Mouse (Mus musculus): Measurements from ENCODE around the gene Abhd2. TPM values are rescaled to one million over a fixed set of nuclear protein-coding genes. Genes with fewer than 3 reads are reported as not detected.

Gene Abhd2
- polyA plus RNA-seq, 1 experiment from 2014 or later = 15.2 TPM

GRCm38 (mm10) chr7:79360056-79360455 lies 87.1 kb downstream of the Abhd2 start:
- peaks cover 52% of the 10 kb centered on the region for H3K36me3 ChIP-seq (ENCODE audit: control insufficient read depth, insufficient read depth, low read length)
- H3K9ac ChIP-seq (ENCODE audit: low read length) = no peak overlapping the region
- no peak overlapping the region for H3K27ac ChIP-seq (ENCODE audit: low read depth)
- no peak for DNase-seq (ENCODE audit: low spot score)
- no peaks in the 10 kb centered on the region for H3K4me1 ChIP-seq (replicated peaks; ENCODE audit: control insufficient read depth, insufficient read depth, low read length)
- WGBS = 67% methylated on average over 11 of the region's 11 CpGs
- H3K4me2 ChIP-seq (ENCODE audit: low read length) = no peak overlapping the region
- H3K4me3 ChIP-seq (ENCODE audit: low read depth, low read length) = no peak overlapping the region
- no peaks in the 10 kb centered on the region for H3K9me3 ChIP-seq (ENCODE audit: control insufficient read depth, low read length)
- no peaks in the 10 kb centered on the region for H3K27me3 ChIP-seq (replicated peaks; ENCODE audit: control insufficient read depth, insufficient read depth, low read length)
- ATAC-seq (replicated peaks; ENCODE audit: low FRiP score, low TSS enrichment, low read depth) = no peak

DNA sequence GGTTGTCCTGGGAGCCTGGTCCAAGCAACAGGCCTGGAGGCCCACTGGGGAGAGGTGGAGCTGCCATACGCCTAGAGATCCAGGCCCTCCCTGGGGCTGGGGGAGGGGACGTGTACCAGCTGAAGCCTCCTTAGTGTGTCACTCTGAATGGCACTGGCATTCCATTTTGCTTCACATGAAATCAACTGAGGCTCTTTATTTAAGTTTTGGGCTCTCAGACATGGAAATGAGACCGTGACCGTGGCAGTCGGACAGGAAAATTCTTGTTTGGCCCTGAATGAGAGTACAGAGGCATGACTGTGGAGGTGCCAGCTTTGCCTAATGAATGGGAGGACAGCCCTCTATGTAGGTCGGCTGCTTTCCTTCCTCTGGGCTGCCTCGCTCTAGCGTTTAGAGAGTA lies 89.2 kb downstream of the Abhd2 start:
- ATAC-seq (replicated peaks; ENCODE audit: low FRiP score, low TSS enrichment, low read depth) (no peak), DNase-seq (ENCODE audit: low spot score) (no peak)
- no peaks in the 10 kb centered on the region for H3K27me3 ChIP-seq (replicated peaks; ENCODE audit: control insufficient read depth, insufficient read depth, low read length)
- H3K9ac ChIP-seq (ENCODE audit: low read length) = no peak overlapping the region
- no peak overlapping the region for H3K27ac ChIP-seq (ENCODE audit: low read depth)
- WGBS = 77% methylated on average over 8 of the region's 8 CpGs
- H3K4me2 ChIP-seq (ENCODE audit: low read length) = no peak overlapping the region
- H3K4me3 ChIP-seq (ENCODE audit: low read depth, low read length) = no peak overlapping the region
- peaks cover 33% of the 10 kb centered on the region for H3K36me3 ChIP-seq (ENCODE audit: control insufficient read depth, insufficient read depth, low read length)
- no peaks in the 10 kb centered on the region for H3K4me1 ChIP-seq (replicated peaks; ENCODE audit: control insufficient read depth, insufficient read depth, low read length)
- no peaks in the 10 kb centered on the region for H3K9me3 ChIP-seq (ENCODE audit: control insufficient read depth, low read length)

- no peak overlapping the region for H3K27ac ChIP-seq (ENCODE audit: low read depth)
- H3K4me3 ChIP-seq (ENCODE audit: low read depth, low read length) = no peak overlapping the region
- DNase-seq (ENCODE audit: low spot score) = no peak
- no peak for ATAC-seq (replicated peaks; ENCODE audit: low FRiP score, low TSS enrichment, low read depth)
- H3K27me3 ChIP-seq (replicated peaks; ENCODE audit: control insufficient read depth, insufficient read depth, low read length) = no peaks in the 10 kb centered on the region
- H3K4me1 ChIP-seq (replicated peaks; ENCODE audit: control insufficient read depth, insufficient read depth, low read length) = no peaks in the 10 kb centered on the region
- WGBS = 91% methylated on average over 7 of the region's 7 CpGs
- H3K4me2 ChIP-seq (ENCODE audit: low read length) = no peak overlapping the region
- H3K9ac ChIP-seq (ENCODE audit: low read length) = no peak overlapping the region
- H3K36me3 ChIP-seq (ENCODE audit: control insufficient read depth, insufficient read depth, low read length) = peaks cover 29% of the 10 kb centered on the region
- H3K9me3 ChIP-seq (ENCODE audit: control insufficient read depth, low read length) = no peaks in the 10 kb centered on the region
Observed at GRCm38 (mm10) chr7:79362830-79363229, 89.8 kb downstream of the Abhd2 start.

- no peaks in the 10 kb centered on the region for H3K4me1 ChIP-seq (replicated peaks; ENCODE audit: control insufficient read depth, insufficient read depth, low read length)
Observed at GRCm38 (mm10) chr7:79363370-79364043, 90.5 kb downstream of the Abhd2 start.

DNA sequence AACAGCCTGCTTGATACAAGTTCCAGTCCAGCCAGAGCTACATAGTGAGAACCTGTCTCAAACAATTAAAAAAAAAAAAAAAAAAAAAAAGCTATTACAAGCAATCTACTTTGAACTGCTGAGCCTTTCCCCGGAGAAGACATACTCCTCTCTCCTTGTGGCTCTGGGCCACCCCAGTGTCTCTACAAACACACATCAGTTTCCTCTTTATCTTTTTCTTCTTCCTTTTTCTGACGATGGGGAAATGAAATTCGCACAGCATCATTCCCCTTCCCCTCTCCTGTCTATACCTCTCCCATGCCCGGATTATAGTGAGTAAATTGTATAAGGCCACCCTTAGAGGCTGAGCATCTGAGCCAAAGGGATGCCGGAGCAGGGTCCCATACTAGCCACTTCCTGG lies 95.7 kb downstream of the Abhd2 start:
- no peak for ATAC-seq (replicated peaks; ENCODE audit: low FRiP score, low TSS enrichment, low read depth)

More at GRCm38 (mm10) chr7:79363370-79364043, 90.5 kb downstream of the Abhd2 start:
- WGBS = 60% methylated on average over 8 of the region's 8 CpGs
- DNase-seq (ENCODE audit: low spot score) (no peak), ATAC-seq (replicated peaks; ENCODE audit: low FRiP score, low TSS enrichment, low read depth) (no peak)
- Histone ChIP-seq H3K9me3 (ENCODE audit: control insufficient read depth, low read length) (no peaks in the 10 kb centered on the region), H3K9ac (ENCODE audit: low read length) (no peak overlapping the region), H3K4me3 (ENCODE audit: low read depth, low read length) (no peak overlapping the region), H3K36me3 (ENCODE audit: control insufficient read depth, insufficient read depth, low read length) (peaks cover 22% of the 10 kb centered on the region), H3K4me2 (ENCODE audit: low read length) (no peak overlapping the region), H3K27me3 (replicated peaks; ENCODE audit: control insufficient read depth, insufficient read depth, low read length) (no peaks in the 10 kb centered on the region), H3K27ac (ENCODE audit: low read depth) (no peak overlapping the region)

GRCm38 (mm10) chr7:79369416-79369815 lies 96.4 kb downstream of the Abhd2 start:
- no peaks in the 10 kb centered on the region for H3K9me3 ChIP-seq (ENCODE audit: control insufficient read depth, low read length)
- H3K4me2 ChIP-seq (ENCODE audit: low read length) = no peak overlapping the region
- no peak overlapping the region for H3K4me3 ChIP-seq (ENCODE audit: low read depth, low read length)
- H3K27me3 ChIP-seq (replicated peaks; ENCODE audit: control insufficient read depth, insufficient read depth, low read length) = no peaks in the 10 kb centered on the region
- H3K27ac ChIP-seq (ENCODE audit: low read depth) = no peak overlapping the region
- H3K36me3 ChIP-seq (ENCODE audit: control insufficient read depth, insufficient read depth, low read length) = no peaks in the 10 kb centered on the region
- H3K9ac ChIP-seq (ENCODE audit: low read length) = no peak overlapping the region
- 28% methylated on average over 4 of the region's 4 CpGs for WGBS
- DNase-seq (ENCODE audit: low spot score) (no peak), ATAC-seq (replicated peaks; ENCODE audit: low FRiP score, low TSS enrichment, low read depth) (no peak)
- no peaks in the 10 kb centered on the region for H3K4me1 ChIP-seq (replicated peaks; ENCODE audit: control insufficient read depth, insufficient read depth, low read length)

More for the DNA sequence above, 95.7 kb downstream of the Abhd2 start:
- no peak for DNase-seq (ENCODE audit: low spot score)
- no peaks in the 10 kb centered on the region for H3K27me3 ChIP-seq (replicated peaks; ENCODE audit: control insufficient read depth, insufficient read depth, low read length)
- H3K4me2 ChIP-seq (ENCODE audit: low read length) = no peak overlapping the region
- no peak overlapping the region for H3K27ac ChIP-seq (ENCODE audit: low read depth)
- WGBS = 82% methylated on average over 5 of the region's 5 CpGs
- no peaks in the 10 kb centered on the region for H3K36me3 ChIP-seq (ENCODE audit: control insufficient read depth, insufficient read depth, low read length)
- H3K9me3 ChIP-seq (ENCODE audit: control insufficient read depth, low read length) = no peaks in the 10 kb centered on the region
- H3K9ac ChIP-seq (ENCODE audit: low read length) = no peak overlapping the region
- no peaks in the 10 kb centered on the region for H3K4me1 ChIP-seq (replicated peaks; ENCODE audit: control insufficient read depth, insufficient read depth, low read length)
- H3K4me3 ChIP-seq (ENCODE audit: low read depth, low read length) = no peak overlapping the region

- Histone ChIP-seq H3K4me2 (ENCODE audit: low read length) (no peak overlapping the region), H3K9me3 (ENCODE audit: control insufficient read depth, low read length) (no peaks in the 10 kb centered on the region), H3K9ac (ENCODE audit: low read length) (no peak overlapping the region), H3K4me3 (ENCODE audit: low read depth, low read length) (no peak overlapping the region), H3K4me1 (replicated peaks; ENCODE audit: control insufficient read depth, insufficient read depth, low read length) (0 out of 2 replicates have a peak, but pooled peaks cover 3% of the 10 kb centered on the region), H3K27ac (ENCODE audit: low read depth) (no peak overlapping the region), H3K27me3 (replicated peaks; ENCODE audit: control insufficient read depth, insufficient read depth, low read length) (no peaks in the 10 kb centered on the region), H3K36me3 (ENCODE audit: control insufficient read depth, insufficient read depth, low read length) (no peaks in the 10 kb centered on the region)
- ATAC-seq (replicated peaks; ENCODE audit: low FRiP score, low TSS enrichment, low read depth) (peak; percentile 64; the same call in 1 of the 2 replicates), DNase-seq (ENCODE audit: low spot score) (peak; percentile 82)
- WGBS = 35% methylated on average over 10 of the region's 10 CpGs
Observed at GRCm38 (mm10) chr7:79371321-79371879, 98.4 kb downstream of the Abhd2 start.

GRCm38 (mm10) chr7:79374017-79374416 lies 101.0 kb downstream of the Abhd2 start:
- no peaks in the 10 kb centered on the region for H3K9me3 ChIP-seq (ENCODE audit: control insufficient read depth, low read length)
- H3K27me3 ChIP-seq (replicated peaks; ENCODE audit: control insufficient read depth, insufficient read depth, low read length) = no peaks in the 10 kb centered on the region
- H3K27ac ChIP-seq (ENCODE audit: low read depth) = no peak overlapping the region
- H3K36me3 ChIP-seq (ENCODE audit: control insufficient read depth, insufficient read depth, low read length) = no peaks in the 10 kb centered on the region
- no peak for DNase-seq (ENCODE audit: low spot score)
- H3K4me3 ChIP-seq (ENCODE audit: low read depth, low read length) = no peak overlapping the region
- H3K9ac ChIP-seq (ENCODE audit: low read length) = no peak overlapping the region
- no peak for ATAC-seq (replicated peaks; ENCODE audit: low FRiP score, low TSS enrichment, low read depth)
- 0 out of 2 replicates have a peak, but pooled peaks cover 3% of the 10 kb centered on the region for H3K4me1 ChIP-seq (replicated peaks; ENCODE audit: control insufficient read depth, insufficient read depth, low read length)
- no peak overlapping the region for H3K4me2 ChIP-seq (ENCODE audit: low read length)

DNA sequence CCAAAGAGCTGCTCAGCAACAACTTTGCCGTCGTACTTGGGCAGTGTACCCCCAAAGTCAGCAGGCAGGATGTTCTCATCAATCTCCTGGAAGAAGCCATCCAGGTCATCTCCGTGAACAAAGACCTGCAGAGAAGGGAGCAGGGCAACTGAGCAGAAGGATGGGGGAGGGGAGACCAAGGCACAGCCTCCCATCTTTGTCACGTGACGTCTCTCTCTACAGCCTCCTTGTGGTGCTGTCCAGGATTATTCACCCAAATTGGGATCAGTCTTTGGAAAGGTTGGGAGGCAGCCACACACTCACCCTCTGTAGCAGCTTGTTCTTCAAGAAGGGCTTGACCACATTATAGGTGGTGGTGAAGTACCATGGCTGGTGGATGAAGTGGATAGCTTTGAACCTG lies 102.6 kb downstream of the Abhd2 start:
- H3K27me3 ChIP-seq (replicated peaks; ENCODE audit: control insufficient read depth, insufficient read depth, low read length) = no peaks in the 10 kb centered on the region
- no peaks in the 10 kb centered on the region for H3K36me3 ChIP-seq (ENCODE audit: control insufficient read depth, insufficient read depth, low read length)
- no peak for ATAC-seq (replicated peaks; ENCODE audit: low FRiP score, low TSS enrichment, low read depth)
- 0 out of 2 replicates have a peak, but pooled peaks cover 3% of the 10 kb centered on the region for H3K4me1 ChIP-seq (replicated peaks; ENCODE audit: control insufficient read depth, insufficient read depth, low read length)
- no peak overlapping the region for H3K4me2 ChIP-seq (ENCODE audit: low read length)
- no peak overlapping the region for H3K27ac ChIP-seq (ENCODE audit: low read depth)
- no peak for DNase-seq (ENCODE audit: low spot score)
- WGBS = 74% methylated on average over 5 of the region's 5 CpGs
- no peak overlapping the region for H3K9ac ChIP-seq (ENCODE audit: low read length)
- no peak overlapping the region for H3K4me3 ChIP-seq (ENCODE audit: low read depth, low read length)
- no peaks in the 10 kb centered on the region for H3K9me3 ChIP-seq (ENCODE audit: control insufficient read depth, low read length)

Data from intestine, embryonic 14.5 days (tissue).